Mouse (Mus musculus) MEL (cell line): ENCODE measurements at regions not wholly inside any gene's neighbourhood (a gene's known extent, or its start where the extent isn't known, plus 50 kb on each side); places are given as distances from the start of the nearest gene placed in this dataset.
A peak's percentile ranks its signal among the peaks of the same experiment; 100 is the strongest.

Source experiments
- DNase-seq: peaks from one replicate; pipeline ENCODE4 v3.0.0; 2011; ENCODE audit warnings: low read depth, low spot score
- H3K27ac ChIP-seq: 2 replicates; pipeline ENCODE4 v1.5.1; 2012; ENCODE audit warnings: low read depth, mild to moderate bottlenecking, control low read depth, low read length, moderate library complexity; ENCODE audit not compliant: control insufficient read depth
- H3K27me3 ChIP-seq, 2 experiments: fragments of 150-350 bp in 1 of 2; sonication (generic) in 1 of 2; 2 replicates each; pipeline ENCODE4 v1.6.1; 2012; ENCODE audit warnings: low read length in 2 of 2, mild to moderate bottlenecking in 2 of 2, improper control_type of control experiment in 1 of 2, moderate library complexity in 1 of 2; ENCODE audit not compliant: insufficient read depth in 2 of 2, control insufficient read depth in 1 of 2
- H3K36me3 ChIP-seq, 2 experiments: 2 replicates each; pipeline ENCODE4 v1.6.1; 2012 to 2014; ENCODE audit warnings: low read length in 2 of 2, improper control_type of control experiment in 1 of 2, inconsistent platforms in 1 of 2, mild to moderate bottlenecking in 1 of 2; ENCODE audit not compliant: insufficient read depth in 2 of 2, control insufficient read depth in 1 of 2
- H3K4me1 ChIP-seq, 2 experiments: fragments of 150-350 bp in 1 of 2; sonication (generic) in 1 of 2; 2 replicates each; pipeline ENCODE4 v1.6.1; 2012; ENCODE audit warnings: low read length in 2 of 2, improper control_type of control experiment in 1 of 2, mild to moderate bottlenecking in 1 of 2; ENCODE audit not compliant: insufficient read depth in 2 of 2, control insufficient read depth in 1 of 2
- H3K4me3 ChIP-seq, 2 experiments: fragments of 150-350 bp in 1 of 2; sonication (generic) in 1 of 2; 2 replicates each; pipeline ENCODE4 v1.5.1; 2012; ENCODE audit warnings: low read depth in 2 of 2, low read length in 2 of 2, mild to moderate bottlenecking in 2 of 2, moderate library complexity in 2 of 2, control low read depth in 1 of 2, improper control_type of control experiment in 1 of 2; ENCODE audit not compliant: control insufficient read depth in 1 of 2, insufficient read depth in 1 of 2
- H3K79me2 ChIP-seq: 2 replicates; pipeline ENCODE4 v1.6.1; 2012; ENCODE audit warnings: mild to moderate bottlenecking, low read length, moderate library complexity; ENCODE audit not compliant: control insufficient read depth, poor library complexity, insufficient read depth
- H3K9ac ChIP-seq: 2 replicates; pipeline ENCODE4 v1.6.1; 2012; ENCODE audit warnings: low read depth, mild to moderate bottlenecking, control low read depth, low read length, moderate library complexity; ENCODE audit not compliant: control insufficient read depth, poor library complexity, severe bottlenecking
- H3K9me3 ChIP-seq: fragments of 150-350 bp; sonication (generic); replicated peaks from 2 replicates; pipeline ENCODE4 v1.6.1; 2012; ENCODE audit warnings: mild to moderate bottlenecking, low read length, improper control_type of control experiment, moderate library complexity; ENCODE audit not compliant: insufficient read depth
- BHLHE40 ChIP-seq: IDR thresholded peaks from 2 replicates; pipeline ENCODE4 v1.6.1; 2012; ENCODE audit warnings: low read depth, mild to moderate bottlenecking, inconsistent platforms, low read length, improper control_type of control experiment, borderline replicate concordance
- CHD1 ChIP-seq: IDR thresholded peaks from 2 replicates; pipeline ENCODE4 v1.6.1; 2012; ENCODE audit warnings: low read depth, mild to moderate bottlenecking, inconsistent platforms, low read length, improper control_type of control experiment
- CHD2 ChIP-seq: IDR thresholded peaks from 2 replicates; pipeline ENCODE4 v1.6.1; 2011; ENCODE audit warnings: low read length, improper control_type of control experiment
- ELF1 ChIP-seq: IDR thresholded peaks from 2 replicates; pipeline ENCODE4 v1.6.1; 2014; ENCODE audit warnings: low read depth, mild to moderate bottlenecking, inconsistent platforms, low read length, improper control_type of control experiment, moderate library complexity
- EP300 ChIP-seq, 2 experiments: IDR thresholded peaks; 2 replicates each; pipeline ENCODE4 v1.6.1; 2011; ENCODE audit warnings: improper control_type of control experiment in 2 of 2, low read length in 2 of 2, low read depth in 1 of 2, mild to moderate bottlenecking in 1 of 2
- ETS1 ChIP-seq: IDR thresholded peaks from 2 replicates; pipeline ENCODE4 v1.6.1; 2012; ENCODE audit warnings: low read depth, mild to moderate bottlenecking, inconsistent platforms, low read length, improper control_type of control experiment, moderate library complexity
- GABPA ChIP-seq: IDR thresholded peaks from 2 replicates; pipeline ENCODE4 v1.6.1; 2012; ENCODE audit warnings: low read depth, mild to moderate bottlenecking, inconsistent platforms, low read length, improper control_type of control experiment, moderate library complexity
- GATA1 ChIP-seq: IDR thresholded peaks from 2 replicates; pipeline ENCODE4 v1.6.1; 2011; ENCODE audit warnings: low read depth, low read length, improper control_type of control experiment
- HCFC1 ChIP-seq: IDR thresholded peaks from 2 replicates; pipeline ENCODE4 v1.6.1; 2012; ENCODE audit warnings: low read depth, mild to moderate bottlenecking, inconsistent platforms, low read length, improper control_type of control experiment, moderate library complexity
- KAT2A ChIP-seq: conservative IDR thresholded peaks from 2 replicates; pipeline ENCODE4 v1.6.1; 2012; ENCODE audit warnings: low read depth, low read length, improper control_type of control experiment, inconsistent platforms
- MAFK ChIP-seq: IDR thresholded peaks from 2 replicates; pipeline ENCODE4 v1.6.1; 2011; ENCODE audit warnings: low read depth, mild to moderate bottlenecking, low read length, improper control_type of control experiment, borderline replicate concordance
- MAX ChIP-seq: IDR thresholded peaks from 2 replicates; pipeline ENCODE4 v1.6.1; 2011; ENCODE audit warnings: low read length, improper control_type of control experiment
- MXI1 ChIP-seq: IDR thresholded peaks from 2 replicates; pipeline ENCODE4 v1.6.1; 2011; ENCODE audit warnings: mild to moderate bottlenecking, low read depth, low read length, improper control_type of control experiment
- MYB ChIP-seq: IDR thresholded peaks from 2 replicates; pipeline ENCODE4 v1.6.1; 2011; ENCODE audit warnings: mild to moderate bottlenecking, low read depth, low read length, improper control_type of control experiment
- MYC ChIP-seq: IDR thresholded peaks from 2 replicates; pipeline ENCODE4 v1.6.1; 2011; ENCODE audit warnings: low read depth, mild to moderate bottlenecking, low read length, improper control_type of control experiment, moderate library complexity
- POLR2AphosphoS5 ChIP-seq: IDR thresholded peaks from 2 replicates; pipeline ENCODE4 v1.6.1; 2012; ENCODE audit warnings: low read depth, borderline replicate concordance, mild to moderate bottlenecking, inconsistent platforms, low read length, moderate library complexity, mixed read lengths
- RCOR1 ChIP-seq: IDR thresholded peaks from 2 replicates; pipeline ENCODE4 v1.6.1; 2012; ENCODE audit warnings: low read depth, mild to moderate bottlenecking, inconsistent platforms, low read length, improper control_type of control experiment
- SIN3A ChIP-seq: IDR thresholded peaks from 2 replicates; pipeline ENCODE4 v1.6.1; 2012; ENCODE audit warnings: low read length, improper control_type of control experiment, inconsistent platforms
- SMC3 ChIP-seq: IDR thresholded peaks from 2 replicates; pipeline ENCODE4 v1.6.1; 2011; ENCODE audit warnings: low read depth, low read length, improper control_type of control experiment
- TAL1 ChIP-seq: IDR thresholded peaks from 2 replicates; pipeline ENCODE4 v1.6.1; 2012; ENCODE audit warnings: mild to moderate bottlenecking, inconsistent platforms, low read length, moderate library complexity, mixed read lengths
- TBP ChIP-seq: IDR thresholded peaks from 2 replicates; pipeline ENCODE4 v1.8.0; 2011; ENCODE audit warnings: low read depth, low read length, improper control_type of control experiment
- TCF12 ChIP-seq: IDR thresholded peaks from 2 replicates; pipeline ENCODE4 v1.6.1; 2014; ENCODE audit warnings: low read depth, mild to moderate bottlenecking, inconsistent platforms, low read length, improper control_type of control experiment, moderate library complexity
- USF1 ChIP-seq: IDR thresholded peaks from 2 replicates; pipeline ENCODE4 v1.6.1; 2014; ENCODE audit warnings: low read depth, mild to moderate bottlenecking, inconsistent platforms, low read length, improper control_type of control experiment, moderate library complexity
- ZC3H11A ChIP-seq: IDR thresholded peaks from 2 replicates; pipeline ENCODE4 v1.6.1; 2012; ENCODE audit warnings: low read depth, mild to moderate bottlenecking, inconsistent platforms, low read length, improper control_type of control experiment
- ZNF384 ChIP-seq: IDR thresholded peaks from 2 replicates; pipeline ENCODE4 v1.6.1; 2012; ENCODE audit warnings: low read depth, mild to moderate bottlenecking, inconsistent platforms, low read length, improper control_type of control experiment

- Histone ChIP-seq H3K27ac (peak overlapping the region; percentile 68), H3K27me3 (no peaks in the 10 kb centered on the region), H3K4me3 (no peak overlapping the region), H3K36me3 (no peaks in the 10 kb centered on the region), H3K79me2 (no peaks in the 10 kb centered on the region), H3K9ac (no peak overlapping the region; the same call in 1 of the 2 replicates), H3K9me3 (no peaks in the 10 kb centered on the region), H3K4me1 (no peaks in the 10 kb centered on the region)
- no peak for TF ChIP-seq MXI1
- TF ChIP-seq ZC3H11A: no peak
- no peak; the same call in 1 of the 2 replicates for TF ChIP-seq KAT2A
- peak; percentile 42; the same call in 1 of the 2 replicates for TF ChIP-seq ETS1
- TF ChIP-seq POLR2AphosphoS5: no peak
- no peak for TF ChIP-seq TBP
- TF ChIP-seq EP300 (IDR thresholded peaks at IDR 0.05; ENCODE audit: low read depth in 1 of 2, low read length in 2 of 2): peak in 1 of 2 experiments; percentile 33; a peak in 1 of 4 replicates
- no peak for TF ChIP-seq GATA1
- no peak for TF ChIP-seq MYB
- no peak for TF ChIP-seq MYC
- TF ChIP-seq CHD2: no peak
- no peak for TF ChIP-seq ZNF384
- TF ChIP-seq TAL1: no peak
- TF ChIP-seq MAFK: no peak
- no peak for TF ChIP-seq MAX
- TF ChIP-seq TCF12: 0 out of 2 replicates have a peak, but pooled peaks have one; percentile 22
- DNase-seq: peak; percentile 27
Measured at GRCm38 (mm10) chr1:119119863-119120569, 66.6 kb upstream of the Gli2 start.

DNA sequence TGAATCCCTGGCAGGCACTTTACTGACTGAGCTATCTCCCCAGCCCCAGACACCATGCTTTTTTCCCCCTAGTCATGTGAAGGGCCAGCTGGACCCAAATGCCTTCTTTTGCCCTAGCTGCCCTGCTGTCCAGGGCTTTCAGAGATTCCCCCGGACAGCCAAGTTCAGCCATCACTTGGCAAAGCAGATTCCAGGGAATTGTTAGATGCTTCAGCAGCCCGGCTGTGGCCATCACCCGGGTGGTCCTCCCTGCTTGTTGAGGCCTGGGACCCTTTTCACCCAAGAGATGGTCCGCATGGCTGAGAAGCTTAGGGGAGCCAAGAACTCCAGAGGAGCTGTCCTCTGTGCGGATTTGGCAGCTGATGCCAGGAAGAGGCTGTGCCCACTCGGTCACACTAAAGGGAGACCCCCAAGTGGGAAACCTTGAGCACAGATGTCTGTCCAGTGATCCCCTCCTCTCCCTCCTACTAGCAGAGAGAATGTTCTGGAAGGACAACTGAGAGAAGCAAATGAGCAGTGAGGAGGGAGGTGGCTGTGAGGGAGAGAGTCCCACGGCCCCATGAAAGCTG lies 61.8 kb upstream of the Gli2 start:
- no peak for DNase-seq
- Histone ChIP-seq H3K27ac (no peak overlapping the region), H3K36me3 (no peaks in the 10 kb centered on the region), H3K9ac (no peak overlapping the region), H3K9me3 (no peaks in the 10 kb centered on the region), H3K4me3 (no peak overlapping the region), H3K27me3 (no peaks in the 10 kb centered on the region), H3K4me1 (no peaks in the 10 kb centered on the region), H3K79me2 (no peaks in the 10 kb centered on the region)
- no peak for TF ChIP-seq EP300 (IDR thresholded peaks at IDR 0.05; ENCODE audit: low read depth in 1 of 2, low read length in 2 of 2)
- no peak for TF ChIP-seq SMC3
- no peak for TF ChIP-seq SIN3A
- no peak for TF ChIP-seq USF1
- no peak for TF ChIP-seq RCOR1
- TF ChIP-seq MYC: no peak
- TF ChIP-seq HCFC1: no peak
- TF ChIP-seq ELF1: no peak
- no peak for TF ChIP-seq MYB
- no peak for TF ChIP-seq GABPA
- no peak for TF ChIP-seq BHLHE40
- no peak for TF ChIP-seq CHD1
